Mouse (Mus musculus) heart, adult 2 months (tissue): ENCODE measurements at regions not wholly inside any gene's neighbourhood (a gene's known extent, or its start where the extent isn't known, plus 50 kb on each side); places are given as distances from the start of the nearest gene placed in this dataset.

Experiments
- CTCF ChIP-seq: fragments of 200-600 bp; IDR thresholded peaks from 2 replicates; pipeline ENCODE4 v1.8.1; 2022; ENCODE audit warnings: antibody characterized with exemption, mild to moderate bottlenecking, moderate library complexity
- POLR2A ChIP-seq: fragments of 200-500 bp; IDR thresholded peaks from 2 replicates; pipeline ENCODE4 v1.6.1; 2011; ENCODE audit warnings: mild to moderate bottlenecking, low read depth, low read length, control low read depth; ENCODE audit not compliant: insufficient read depth

GRCm38 (mm10) chr19:56069266-56069665, 217.7 kb upstream of the Habp2 start:
- no peak for TF ChIP-seq CTCF
- no peak for TF ChIP-seq POLR2A
